Mouse (Mus musculus) stomach, postnatal 0 days (tissue): ENCODE data around the gene Efcab12. TPM values are rescaled to one million over a fixed set of nuclear protein-coding genes. Genes with fewer than 3 reads are reported as not detected.
"Not testable (repeated sequence)": the region's sequence is repeated elsewhere in the genome, so short reads cannot be mapped to it uniquely, and the experiment has no call there.

Experiments used
- ATAC-seq: fragments of 200-750 bp; cut with Nextera tagmentation; 2 replicates; pipeline ENCODE4 v1.8.0; 2017; ENCODE audit not compliant: low FRiP score, low TSS enrichment
- DNase-seq: peaks from one replicate; pipeline ENCODE4 v3.0.0-alpha.2; 2016; ENCODE audit warnings: low spot score
- H3K27ac ChIP-seq: fragments of 300-500 bp; sonication (generic); replicated peaks from 2 replicates; pipeline ENCODE4 v1.5.1; 2014; ENCODE audit warnings: mild to moderate bottlenecking, control low read depth
- H3K27me3 ChIP-seq: fragments of 300-500 bp; sonication (generic); 2 replicates; pipeline ENCODE4 v1.6.1; 2014; ENCODE audit warnings: low read length; ENCODE audit not compliant: control insufficient read depth, insufficient read depth
- H3K36me3 ChIP-seq: fragments of 300-500 bp; sonication (generic); 2 replicates; pipeline ENCODE4 v1.6.1; 2014; ENCODE audit warnings: low read length, mixed read lengths; ENCODE audit not compliant: control insufficient read depth, insufficient read depth
- H3K4me1 ChIP-seq: fragments of 300-500 bp; sonication (generic); replicated peaks from 2 replicates; pipeline ENCODE4 v1.6.1; 2014; ENCODE audit warnings: antibody characterized with exemption; ENCODE audit not compliant: control insufficient read depth, insufficient read depth
- H3K4me2 ChIP-seq: fragments of 300-500 bp; sonication (generic); replicated peaks from 2 replicates; pipeline ENCODE4 v1.6.1; 2014; ENCODE audit warnings: low read depth, mild to moderate bottlenecking, control low read depth, moderate library complexity
- H3K4me3 ChIP-seq: fragments of 300-500 bp; sonication (generic); 2 replicates; pipeline ENCODE4 v1.5.1; 2014; ENCODE audit warnings: low read depth, low read length, control low read depth
- H3K9ac ChIP-seq: fragments of 300-500 bp; sonication (generic); 2 replicates; pipeline ENCODE4 v1.6.1; 2014; ENCODE audit warnings: mild to moderate bottlenecking, low read length, control low read depth, mixed read lengths
- H3K9me3 ChIP-seq: fragments of 300-500 bp; sonication (generic); 2 replicates; pipeline ENCODE4 v1.6.1; 2016; ENCODE audit warnings: low read length; ENCODE audit not compliant: control insufficient read depth
- CTCF ChIP-seq: IDR thresholded peaks from 2 replicates; pipeline ENCODE4 v1.5.1; 2016; ENCODE audit warnings: antibody characterized with exemption, low read depth, mild to moderate bottlenecking, moderate library complexity
- EP300 ChIP-seq: optimal IDR thresholded peaks from 2 replicates; pipeline ENCODE3; 2016; ENCODE audit warnings: antibody characterized with exemption
- WGBS: fragments of 180-500 bp; shearing (Covaris S2); extraction: QIAGEN DNeasy Blood & Tissue Kit; methylation state at CpG from one replicate; pipeline ENCODE4 v1.1.7; 2014; 5-methylcytosine and 5-hydroxymethylcytosine counted together
- polyA plus RNA-seq: library from polyadenylated mRNA; unstranded; fragments of >200 nt; fragmentation: Nextera tagmentation; extraction: Ambion mirVana; gene quantifications from 2 replicates; pipeline ENCODE4 v1.2.1, GENCODE M21; 2015

Efcab12 gene
- polyA plus RNA-seq, 1 experiment from 2014 or later, result 0.17 TPM

DNA sequence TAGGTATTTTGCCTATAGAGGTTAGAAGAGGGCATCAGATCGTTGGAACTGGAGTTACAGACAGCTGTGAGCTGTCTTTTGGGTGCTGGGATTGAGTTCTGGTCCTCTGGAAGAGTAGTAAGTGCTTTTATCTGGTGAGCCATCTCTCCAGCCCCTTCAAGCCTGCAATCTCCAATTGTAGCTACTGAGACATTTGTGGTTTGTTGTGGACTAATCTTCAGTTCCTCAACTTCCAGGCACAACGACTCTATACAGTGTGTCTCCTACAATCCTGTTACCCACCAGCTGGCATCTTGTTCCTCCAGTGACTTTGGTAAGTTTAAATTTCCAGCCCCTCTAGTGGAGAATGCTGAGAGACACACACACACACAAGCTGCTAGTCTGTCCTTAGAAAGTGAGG, 39.0 kb upstream of the Efcab12 start:
- Histone ChIP-seq H3K27ac (no peak overlapping the region), H3K27me3 (no peaks in the 10 kb centered on the region), H3K4me3 (no peak overlapping the region), H3K9ac (no peak overlapping the region), H3K9me3 (no peaks in the 10 kb centered on the region), H3K4me2 (no peak overlapping the region), H3K4me1 (no peaks in the 10 kb centered on the region), H3K36me3 (no peaks in the 10 kb centered on the region)
- no peak for TF ChIP-seq EP300
- no peak for TF ChIP-seq CTCF
- no peak for ATAC-seq
- DNase-seq, result no peak
- 94% methylated on average over 2 of the region's 2 CpGs for WGBS

DNA sequence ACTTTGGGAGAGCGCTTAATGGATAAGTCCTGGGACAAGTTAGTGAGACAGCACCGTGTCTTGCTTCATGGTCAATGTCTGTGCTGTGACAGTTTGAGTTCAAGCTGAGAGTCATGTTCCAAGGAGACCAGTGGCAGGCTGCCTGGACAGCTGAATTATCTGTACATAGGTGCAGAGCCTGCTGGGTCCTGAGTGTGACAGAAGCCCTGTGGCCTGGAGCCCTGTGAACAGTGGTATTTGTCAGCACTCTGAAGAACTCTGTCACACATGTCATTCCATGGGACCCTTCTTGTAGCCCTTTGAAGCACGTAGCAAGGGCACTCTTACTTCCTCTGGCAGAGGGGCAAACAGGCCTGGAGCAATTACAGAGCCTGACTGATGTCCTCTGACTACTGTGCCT, 33.1 kb upstream of the Efcab12 start:
- H3K4me3 ChIP-seq, ATAC-seq, H3K4me2 ChIP-seq, H3K9ac ChIP-seq, H3K27ac ChIP-seq, H3K4me1 ChIP-seq, H3K9me3 ChIP-seq, DNase-seq, H3K27me3 ChIP-seq, H3K36me3 ChIP-seq: not testable (repeated sequence)
- no CpG with 5 or more reads among the region's 3 CpGs for WGBS

DNA sequence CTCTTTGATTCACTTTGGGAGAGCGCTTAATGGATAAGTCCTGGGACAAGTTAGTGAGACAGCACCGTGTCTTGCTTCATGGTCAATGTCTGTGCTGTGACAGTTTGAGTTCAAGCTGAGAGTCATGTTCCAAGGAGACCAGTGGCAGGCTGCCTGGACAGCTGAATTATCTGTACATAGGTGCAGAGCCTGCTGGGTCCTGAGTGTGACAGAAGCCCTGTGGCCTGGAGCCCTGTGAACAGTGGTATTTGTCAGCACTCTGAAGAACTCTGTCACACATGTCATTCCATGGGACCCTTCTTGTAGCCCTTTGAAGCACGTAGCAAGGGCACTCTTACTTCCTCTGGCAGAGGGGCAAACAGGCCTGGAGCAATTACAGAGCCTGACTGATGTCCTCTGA, 28.9 kb upstream of the Efcab12 start:
- not testable (repeated sequence) for H3K4me3 ChIP-seq, H3K36me3 ChIP-seq, ATAC-seq, H3K4me2 ChIP-seq, DNase-seq, H3K27ac ChIP-seq, H3K27me3 ChIP-seq, H3K4me1 ChIP-seq, H3K9me3 ChIP-seq, H3K9ac ChIP-seq
- no CpG with 5 or more reads among the region's 3 CpGs for WGBS

DNA sequence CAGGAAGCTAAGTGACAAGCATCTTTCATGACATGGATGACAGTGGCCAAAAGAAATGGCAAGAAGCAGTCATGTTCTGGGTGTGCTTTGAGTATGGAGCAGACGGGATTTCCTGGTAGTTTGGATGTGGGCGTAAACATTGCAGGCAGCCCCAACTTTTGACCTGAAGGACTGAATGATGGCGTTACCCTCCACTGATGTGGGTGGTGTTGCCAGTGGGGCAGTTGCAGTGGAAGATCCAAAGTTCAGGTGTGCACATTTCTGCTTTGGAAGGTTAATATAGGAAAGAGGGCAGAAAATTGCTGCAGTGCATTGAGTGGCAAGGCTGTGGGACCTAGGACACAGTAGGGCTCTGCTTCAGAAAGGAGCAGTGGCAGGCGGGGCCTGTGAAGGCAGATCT, 27.0 kb upstream of the Efcab12 start:
- no peaks in the 10 kb centered on the region for H3K27me3 ChIP-seq
- WGBS, result 93% methylated on average over 4 of the region's 4 CpGs
- H3K36me3 ChIP-seq, result no peaks in the 10 kb centered on the region
- H3K9me3 ChIP-seq, result no peaks in the 10 kb centered on the region
- peaks cover 10% of the 10 kb centered on the region for H3K4me1 ChIP-seq
- no peak overlapping the region for H3K27ac ChIP-seq
- H3K4me2 ChIP-seq, result no peak overlapping the region
- H3K4me3 ChIP-seq, result no peak overlapping the region
- TF ChIP-seq EP300, result no peak
- no peak for TF ChIP-seq CTCF
- ATAC-seq, result no peak
- DNase-seq, result no peak
- H3K9ac ChIP-seq, result no peak overlapping the region

DNA sequence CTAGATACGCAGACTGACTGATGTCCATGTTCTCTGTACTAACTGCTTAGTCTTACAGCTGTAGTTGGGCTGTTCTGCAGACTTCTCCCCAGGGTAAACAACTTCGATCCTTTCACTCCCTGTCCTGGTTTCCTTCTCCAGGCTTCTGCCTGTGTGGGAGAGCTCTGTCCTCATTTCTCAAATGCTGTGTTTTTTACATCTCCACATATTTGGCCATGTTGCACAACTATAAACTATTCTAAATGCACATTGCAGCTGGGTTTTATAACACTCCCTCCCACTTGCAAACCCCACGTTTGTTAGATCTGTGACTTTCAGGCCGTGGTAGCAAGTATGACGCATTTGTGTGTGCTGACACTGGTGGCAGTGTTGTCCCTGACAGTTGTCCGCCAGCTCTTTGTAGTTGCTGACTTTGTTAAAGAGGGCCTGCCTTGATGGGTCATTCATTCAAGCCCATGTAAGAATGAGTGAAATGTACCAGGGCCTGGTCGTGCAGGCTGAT, 25.2 kb upstream of the Efcab12 start:
- Histone ChIP-seq H3K36me3 (no peaks in the 10 kb centered on the region), H3K4me3 (no peak overlapping the region), H3K27ac (peak overlapping the region; percentile 82), H3K9me3 (no peaks in the 10 kb centered on the region), H3K4me2 (no peak overlapping the region), H3K9ac (0 out of 2 replicates have a peak overlapping the region, but pooled peaks have one; percentile 18), H3K27me3 (no peaks in the 10 kb centered on the region), H3K4me1 (peaks cover 10% of the 10 kb centered on the region)
- TF ChIP-seq EP300 (no peak), CTCF (no peak)
- DNase-seq (no peak), ATAC-seq (peak; percentile 49; the same call in 1 of the 2 replicates)
- WGBS, result 37% methylated on average over 7 of the region's 7 CpGs

DNA sequence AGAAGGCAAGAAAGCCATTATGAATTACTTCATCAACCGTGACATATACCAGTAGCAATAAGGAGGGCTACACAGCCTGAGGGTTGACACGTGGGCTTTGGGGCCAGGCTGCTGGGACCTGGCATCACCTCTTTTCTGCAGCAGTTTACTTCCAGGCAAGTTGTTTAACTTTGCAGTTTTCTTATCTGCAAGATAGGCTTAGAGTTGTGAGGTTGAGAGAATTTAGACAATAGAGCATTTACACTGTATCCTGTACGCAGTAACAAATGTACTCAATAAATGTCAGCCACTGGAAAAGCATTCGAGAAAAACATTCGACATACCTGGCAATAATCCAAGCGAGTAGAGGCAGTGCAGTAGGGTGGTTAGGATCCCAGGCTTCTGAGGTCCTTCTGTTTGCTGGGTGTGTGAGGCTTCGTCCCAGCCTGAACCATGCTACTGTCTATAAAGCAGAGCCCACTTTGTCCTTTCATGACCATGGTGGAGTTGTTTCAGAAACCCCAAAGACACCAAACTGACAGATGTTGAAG, 21.9 kb upstream of the Efcab12 start:
- peak; percentile 52 for DNase-seq
- H3K4me1 ChIP-seq, result peaks cover 10% of the 10 kb centered on the region
- no peaks in the 10 kb centered on the region for H3K9me3 ChIP-seq
- TF ChIP-seq EP300, result no peak
- TF ChIP-seq CTCF, result no peak
- H3K36me3 ChIP-seq, result no peaks in the 10 kb centered on the region
- 28% methylated on average over 7 of the region's 7 CpGs for WGBS
- H3K4me2 ChIP-seq, result no peak overlapping the region
- no peak overlapping the region for H3K4me3 ChIP-seq
- H3K27ac ChIP-seq, result 0 out of 2 replicates have a peak overlapping the region, but pooled peaks have one; percentile 2
- H3K27me3 ChIP-seq, result no peaks in the 10 kb centered on the region
- no peak overlapping the region for H3K9ac ChIP-seq
- ATAC-seq, result peak; percentile 70
